Mouse (Mus musculus) forebrain, embryonic 10.5 days (tissue): Measurements from ENCODE around the gene Ssbp2. TPM values are rescaled to one million over a fixed set of nuclear protein-coding genes. Genes with fewer than 3 reads are reported as not detected.

Experiments
- DNase-seq: peaks from one replicate; pipeline ENCODE4 v3.0.0-alpha.2; 2017; ENCODE audit warnings: low spot score; ENCODE audit errors: extremely low spot score
- H3K27ac ChIP-seq: fragments of 300-500 bp; sonication (generic); 2 replicates; pipeline ENCODE4 v1.5.1; 2016; ENCODE audit warnings: mild to moderate bottlenecking
- H3K27me3 ChIP-seq: fragments of 300-500 bp; sonication (generic); 2 replicates; pipeline ENCODE4 v1.6.1; 2016; ENCODE audit warnings: mild to moderate bottlenecking; ENCODE audit not compliant: poor library complexity, severe bottlenecking
- H3K36me3 ChIP-seq: fragments of 300-500 bp; sonication (generic); replicated peaks from 2 replicates; pipeline ENCODE4 v1.6.1; 2016; ENCODE audit warnings: mild to moderate bottlenecking, moderate library complexity
- H3K4me1 ChIP-seq: fragments of 300-500 bp; sonication (generic); 2 replicates; pipeline ENCODE4 v1.6.1; 2016
- H3K4me3 ChIP-seq: fragments of 300-500 bp; sonication (generic); 2 replicates; pipeline ENCODE4 v1.5.1; 2016; ENCODE audit warnings: mild to moderate bottlenecking, moderate library complexity
- H3K9me3 ChIP-seq: fragments of 300-500 bp; sonication (generic); 2 replicates; pipeline ENCODE4 v1.6.1; 2016; ENCODE audit warnings: mild to moderate bottlenecking, moderate library complexity
- WGBS: fragments of 180-500 bp; shearing (Covaris S2); methylation state at CpG from one replicate; pipeline ENCODE4 v1.1.7; 2016; 5-methylcytosine and 5-hydroxymethylcytosine counted together
- polyA plus RNA-seq: library from polyadenylated mRNA; unstranded; fragments of >200 nt; fragmentation: Nextera tagmentation; extraction: Ambion mirVana; gene quantifications from 2 replicates; pipeline ENCODE4 v1.2.1, GENCODE M21; 2016

Ssbp2 gene
- polyA plus RNA-seq, 1 experiment from 2014 or later: 149 TPM

GRCm38 (mm10) chr13:91564047-91564446, 104.0 kb downstream of the Ssbp2 start:
- Histone ChIP-seq H3K27ac (no peak overlapping the region), H3K27me3 (no peaks in the 10 kb centered on the region), H3K4me1 (0 out of 2 replicates have a peak, but pooled peaks cover 11% of the 10 kb centered on the region), H3K36me3 (peaks cover 15% of the 10 kb centered on the region), H3K9me3 (no peaks in the 10 kb centered on the region), H3K4me3 (no peak overlapping the region)
- no peak for DNase-seq
- WGBS: 69% methylated on average over 6 of the region's 6 CpGs

GRCm38 (mm10) chr13:91564755-91565154, 104.7 kb downstream of the Ssbp2 start:
- WGBS: 88% methylated on average over 6 of the region's 6 CpGs
- DNase-seq: no peak
- peaks cover 15% of the 10 kb centered on the region for H3K36me3 ChIP-seq
- no peak overlapping the region for H3K4me3 ChIP-seq
- no peak overlapping the region for H3K27ac ChIP-seq
- no peaks in the 10 kb centered on the region for H3K27me3 ChIP-seq
- H3K9me3 ChIP-seq: no peaks in the 10 kb centered on the region
- 0 out of 2 replicates have a peak, but pooled peaks cover 11% of the 10 kb centered on the region for H3K4me1 ChIP-seq

GRCm38 (mm10) chr13:91581504-91581903, 121.4 kb downstream of the Ssbp2 start:
- Histone ChIP-seq H3K4me1 (no peaks in the 10 kb centered on the region), H3K36me3 (no peaks in the 10 kb centered on the region), H3K9me3 (no peaks in the 10 kb centered on the region), H3K4me3 (no peak overlapping the region), H3K27me3 (no peaks in the 10 kb centered on the region), H3K27ac (no peak overlapping the region)
- no peak for DNase-seq

GRCm38 (mm10) chr13:91582212-91582611, 122.1 kb downstream of the Ssbp2 start:
- Histone ChIP-seq H3K27ac (no peak overlapping the region), H3K4me1 (no peaks in the 10 kb centered on the region), H3K9me3 (no peaks in the 10 kb centered on the region), H3K27me3 (no peaks in the 10 kb centered on the region), H3K4me3 (no peak overlapping the region), H3K36me3 (no peaks in the 10 kb centered on the region)
- no peak for DNase-seq

- no peak overlapping the region for H3K27ac ChIP-seq
- no peaks in the 10 kb centered on the region for H3K27me3 ChIP-seq
- H3K9me3 ChIP-seq: no peaks in the 10 kb centered on the region
- 73% methylated on average over 5 of the region's 5 CpGs for WGBS
- DNase-seq: no peak
- 0 out of 2 replicates have a peak, but pooled peaks cover 5% of the 10 kb centered on the region for H3K4me1 ChIP-seq
- H3K4me3 ChIP-seq: no peak overlapping the region
- no peaks in the 10 kb centered on the region for H3K36me3 ChIP-seq
Observed at GRCm38 (mm10) chr13:91586368-91586767, 126.3 kb downstream of the Ssbp2 start.

- H3K27ac ChIP-seq: no peak overlapping the region
- H3K4me1 ChIP-seq: 0 out of 2 replicates have a peak, but pooled peaks cover 5% of the 10 kb centered on the region
- no peaks in the 10 kb centered on the region for H3K9me3 ChIP-seq
- H3K36me3 ChIP-seq: no peaks in the 10 kb centered on the region
- no peaks in the 10 kb centered on the region for H3K27me3 ChIP-seq
- no peak overlapping the region for H3K4me3 ChIP-seq
- 46% methylated on average over 2 of the region's 2 CpGs for WGBS
- DNase-seq: no peak
Observed at GRCm38 (mm10) chr13:91588475-91588874, 128.4 kb downstream of the Ssbp2 start.

GRCm38 (mm10) chr13:91591863-91592262, 131.8 kb downstream of the Ssbp2 start:
- Histone ChIP-seq H3K4me3 (no peak overlapping the region), H3K36me3 (no peaks in the 10 kb centered on the region; the same call in 1 of the 2 replicates), H3K9me3 (no peaks in the 10 kb centered on the region), H3K27ac (no peak overlapping the region), H3K27me3 (no peaks in the 10 kb centered on the region), H3K4me1 (0 out of 2 replicates have a peak, but pooled peaks cover 5% of the 10 kb centered on the region)
- no peak for DNase-seq
- 86% methylated on average over 4 of the region's 4 CpGs for WGBS

- no peaks in the 10 kb centered on the region for H3K4me1 ChIP-seq
- no peak for DNase-seq
- no peak overlapping the region for H3K4me3 ChIP-seq
- no peak overlapping the region for H3K27ac ChIP-seq
- no peaks in the 10 kb centered on the region for H3K27me3 ChIP-seq
- no peaks in the 10 kb centered on the region; the same call in 1 of the 2 replicates for H3K36me3 ChIP-seq
- 88% methylated on average over 1 of the region's 1 CpGs for WGBS
- no peaks in the 10 kb centered on the region for H3K9me3 ChIP-seq
Observed at GRCm38 (mm10) chr13:91595284-91595683, 135.2 kb downstream of the Ssbp2 start.

- 93% methylated on average over 3 of the region's 3 CpGs for WGBS
- Histone ChIP-seq H3K36me3 (peaks cover 4% of the 10 kb centered on the region; the same call in 1 of the 2 replicates), H3K27ac (no peak overlapping the region), H3K4me3 (no peak overlapping the region), H3K9me3 (no peaks in the 10 kb centered on the region), H3K27me3 (no peaks in the 10 kb centered on the region), H3K4me1 (no peaks in the 10 kb centered on the region)
- DNase-seq: no peak
Observed at GRCm38 (mm10) chr13:91599594-91599993, 139.5 kb downstream of the Ssbp2 start.

- 95% methylated on average over 7 of the region's 7 CpGs for WGBS
- Histone ChIP-seq H3K9me3 (no peaks in the 10 kb centered on the region), H3K27ac (no peak overlapping the region), H3K36me3 (peaks cover 4% of the 10 kb centered on the region; the same call in 1 of the 2 replicates), H3K27me3 (no peaks in the 10 kb centered on the region), H3K4me3 (no peak overlapping the region), H3K4me1 (no peaks in the 10 kb centered on the region)
- DNase-seq: no peak
Observed at GRCm38 (mm10) chr13:91605043-91605840, 145.2 kb downstream of the Ssbp2 start.

- Histone ChIP-seq H3K36me3 (no peaks in the 10 kb centered on the region), H3K4me3 (no peak overlapping the region), H3K27me3 (no peaks in the 10 kb centered on the region), H3K27ac (no peak overlapping the region), H3K4me1 (no peaks in the 10 kb centered on the region), H3K9me3 (no peaks in the 10 kb centered on the region)
- WGBS: 84% methylated on average over 4 of the region's 4 CpGs
- DNase-seq: no peak
Observed at GRCm38 (mm10) chr13:91610601-91611000, 150.5 kb downstream of the Ssbp2 start.

- DNase-seq: no peak
- Histone ChIP-seq H3K4me3 (no peak overlapping the region), H3K36me3 (no peaks in the 10 kb centered on the region)
Observed at GRCm38 (mm10) chr13:91611909-91612308, 151.8 kb downstream of the Ssbp2 start.

GRCm38 (mm10) chr13:91612578-91612977, 152.5 kb downstream of the Ssbp2 start:
- no peak overlapping the region for H3K4me3 ChIP-seq
- no peaks in the 10 kb centered on the region for H3K27me3 ChIP-seq
- no peaks in the 10 kb centered on the region for H3K4me1 ChIP-seq
- no peaks in the 10 kb centered on the region for H3K9me3 ChIP-seq
- WGBS: 94% methylated on average over 4 of the region's 4 CpGs
- H3K27ac ChIP-seq: no peak overlapping the region
- no peaks in the 10 kb centered on the region for H3K36me3 ChIP-seq
- no peak for DNase-seq

More at GRCm38 (mm10) chr13:91611909-91612308, 151.8 kb downstream of the Ssbp2 start:
- no peaks in the 10 kb centered on the region for H3K27me3 ChIP-seq
- 91% methylated on average over 3 of the region's 3 CpGs for WGBS
- no peaks in the 10 kb centered on the region for H3K4me1 ChIP-seq
- no peak overlapping the region for H3K27ac ChIP-seq
- no peaks in the 10 kb centered on the region for H3K9me3 ChIP-seq
